Mouse (Mus musculus) neural tube, embryonic 11.5 days (tissue): ENCODE measurements around the gene Fam76a. TPM values are rescaled to one million over a fixed set of nuclear protein-coding genes. Genes with fewer than 3 reads are reported as not detected.

Experiments
- ATAC-seq: fragments of 200-750 bp; cut with Nextera tagmentation; 2 replicates; pipeline ENCODE4 v1.8.0; 2017; ENCODE audit warnings: moderate number of reproducible peaks, mild to moderate bottlenecking, moderate TSS enrichment, moderate library complexity; ENCODE audit not compliant: insufficient read depth, low FRiP score, low TSS enrichment
- DNase-seq: peaks from one replicate; pipeline ENCODE4 v3.0.0-alpha.2; 2015; ENCODE audit warnings: low spot score
- H3K27ac ChIP-seq: fragments of 300-500 bp; sonication (generic); 2 replicates; pipeline ENCODE4 v1.5.1; 2014; ENCODE audit warnings: low read depth, mild to moderate bottlenecking, low read length
- H3K27me3 ChIP-seq: fragments of 300-500 bp; sonication (generic); 2 replicates; pipeline ENCODE4 v1.6.1; 2014; ENCODE audit warnings: mild to moderate bottlenecking, low read length, mixed read lengths; ENCODE audit not compliant: control insufficient read depth, insufficient read depth
- H3K36me3 ChIP-seq: fragments of 300-500 bp; sonication (generic); 2 replicates; pipeline ENCODE4 v1.6.1; 2014; ENCODE audit warnings: mild to moderate bottlenecking, low read length, moderate library complexity, mixed read lengths; ENCODE audit not compliant: control insufficient read depth, insufficient read depth
- H3K4me1 ChIP-seq: fragments of 300-500 bp; sonication (generic); 2 replicates; pipeline ENCODE4 v1.6.1; 2014; ENCODE audit warnings: low read length, mixed read lengths; ENCODE audit not compliant: control insufficient read depth, insufficient read depth
- H3K4me2 ChIP-seq: fragments of 300-500 bp; sonication (generic); 2 replicates; pipeline ENCODE4 v1.6.1; 2014; ENCODE audit warnings: low read depth, mild to moderate bottlenecking, moderate library complexity
- H3K4me3 ChIP-seq: fragments of 300-500 bp; sonication (generic); 2 replicates; pipeline ENCODE4 v1.5.1; 2014; ENCODE audit warnings: low read depth, low read length
- H3K9ac ChIP-seq: fragments of 300-500 bp; sonication (generic); 2 replicates; pipeline ENCODE4 v1.6.1; 2014; ENCODE audit warnings: mild to moderate bottlenecking, low read length
- H3K9me3 ChIP-seq: fragments of 300-500 bp; sonication (generic); 2 replicates; pipeline ENCODE4 v1.6.1; 2016; ENCODE audit warnings: low read length; ENCODE audit not compliant: control insufficient read depth
- WGBS: fragments of 180-500 bp; shearing (Covaris S2); extraction: QIAGEN DNeasy Blood & Tissue Kit; methylation state at CpG from one replicate; pipeline ENCODE4 v1.1.7; 2014; 5-methylcytosine and 5-hydroxymethylcytosine counted together
- polyA plus RNA-seq: library from polyadenylated mRNA; unstranded; fragments of >200 nt; fragmentation: Nextera tagmentation; extraction: Ambion mirVana; gene quantifications from 2 replicates; pipeline ENCODE4 v1.2.1, GENCODE M21; 2014

Gene Fam76a
- 28.2 and 28.4 TPM in 2 replicates for polyA plus RNA-seq

GRCm38 (mm10) chr4:132922558-132923008, at the start of gene Fam76a:
Gene Fam76a (minus strand): TSS chr4:132922558.
- H3K4me1 ChIP-seq, result 0 out of 2 replicates have a peak, but pooled peaks cover 6% of the 10 kb centered on the region
- peak within 1 kb of the TSS; percentile 83 for H3K4me2 ChIP-seq
- H3K36me3 ChIP-seq, result no peaks in the 10 kb centered on the region
- DNase-seq (peak; percentile 100), ATAC-seq (peak; percentile 97)
- peak within 1 kb of the TSS; percentile 93 for H3K4me3 ChIP-seq
- H3K27ac ChIP-seq, result peak within 1 kb of the TSS; percentile 87
- under 1% methylated on average over 52 of the region's 53 CpGs for WGBS
- no peaks in the 10 kb centered on the region for H3K9me3 ChIP-seq
- peak within 1 kb of the TSS; percentile 87 for H3K9ac ChIP-seq
- no peaks in the 10 kb centered on the region for H3K27me3 ChIP-seq

DNA sequence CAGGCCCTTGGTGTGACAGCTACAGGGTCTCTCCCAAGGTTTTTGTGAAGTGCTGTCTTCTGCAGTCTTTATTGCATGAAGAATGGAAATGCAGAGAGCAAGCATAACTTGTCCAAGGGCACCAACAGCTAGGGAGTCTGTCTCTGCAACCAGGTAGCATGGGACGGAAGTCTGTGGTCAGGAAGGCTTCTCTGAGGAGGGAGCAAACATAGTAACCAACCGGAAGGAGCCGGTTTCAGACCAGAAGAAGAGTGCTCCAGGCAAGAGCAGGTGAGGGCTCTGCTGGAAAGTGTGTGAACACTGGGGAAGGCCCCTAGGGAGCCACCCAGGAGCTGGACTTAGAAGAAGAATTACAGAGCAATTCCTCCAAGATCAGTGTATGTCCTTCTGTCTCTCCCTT, 49.7 kb upstream of the Fam76a start:
- no peak for ATAC-seq
- WGBS, result 67% methylated on average over 3 of the region's 3 CpGs
- Histone ChIP-seq H3K27ac (no peak overlapping the region), H3K9ac (no peak overlapping the region), H3K27me3 (peaks cover 26% of the 10 kb centered on the region), H3K4me1 (0 out of 2 replicates have a peak, but pooled peaks cover 5% of the 10 kb centered on the region), H3K9me3 (no peaks in the 10 kb centered on the region), H3K4me2 (no peak overlapping the region), H3K4me3 (no peak overlapping the region), H3K36me3 (no peaks in the 10 kb centered on the region)
- DNase-seq, result no peak

DNA sequence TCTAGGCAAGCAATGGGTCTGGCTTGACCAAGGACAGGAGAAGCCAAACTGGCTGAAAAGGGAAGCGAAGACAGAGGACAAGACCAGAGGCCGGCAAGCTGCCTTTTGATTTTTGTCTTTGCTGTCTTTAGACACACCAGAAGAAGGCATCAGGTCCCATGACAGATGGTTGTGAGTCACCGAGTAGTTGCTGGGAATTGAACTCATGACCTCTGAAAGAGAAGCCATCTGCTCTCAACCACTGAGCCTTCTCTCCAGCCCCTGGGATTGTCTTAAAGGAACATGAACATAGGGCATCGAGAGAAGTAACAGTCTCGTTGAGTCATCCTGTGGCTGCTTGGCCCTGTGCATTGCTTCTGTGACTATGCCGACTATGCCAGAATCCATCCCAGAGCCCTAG, 49.2 kb upstream of the Fam76a start:
- 0 out of 2 replicates have a peak, but pooled peaks cover 5% of the 10 kb centered on the region for H3K4me1 ChIP-seq
- no peak for DNase-seq
- no peak overlapping the region for H3K4me2 ChIP-seq
- H3K27ac ChIP-seq, result no peak overlapping the region
- no peaks in the 10 kb centered on the region for H3K36me3 ChIP-seq
- WGBS, result 78% methylated on average over 6 of the region's 6 CpGs
- ATAC-seq, result no peak
- H3K4me3 ChIP-seq, result no peak overlapping the region
- no peak overlapping the region for H3K9ac ChIP-seq
- H3K9me3 ChIP-seq, result no peaks in the 10 kb centered on the region
- peaks cover 26% of the 10 kb centered on the region for H3K27me3 ChIP-seq

DNA sequence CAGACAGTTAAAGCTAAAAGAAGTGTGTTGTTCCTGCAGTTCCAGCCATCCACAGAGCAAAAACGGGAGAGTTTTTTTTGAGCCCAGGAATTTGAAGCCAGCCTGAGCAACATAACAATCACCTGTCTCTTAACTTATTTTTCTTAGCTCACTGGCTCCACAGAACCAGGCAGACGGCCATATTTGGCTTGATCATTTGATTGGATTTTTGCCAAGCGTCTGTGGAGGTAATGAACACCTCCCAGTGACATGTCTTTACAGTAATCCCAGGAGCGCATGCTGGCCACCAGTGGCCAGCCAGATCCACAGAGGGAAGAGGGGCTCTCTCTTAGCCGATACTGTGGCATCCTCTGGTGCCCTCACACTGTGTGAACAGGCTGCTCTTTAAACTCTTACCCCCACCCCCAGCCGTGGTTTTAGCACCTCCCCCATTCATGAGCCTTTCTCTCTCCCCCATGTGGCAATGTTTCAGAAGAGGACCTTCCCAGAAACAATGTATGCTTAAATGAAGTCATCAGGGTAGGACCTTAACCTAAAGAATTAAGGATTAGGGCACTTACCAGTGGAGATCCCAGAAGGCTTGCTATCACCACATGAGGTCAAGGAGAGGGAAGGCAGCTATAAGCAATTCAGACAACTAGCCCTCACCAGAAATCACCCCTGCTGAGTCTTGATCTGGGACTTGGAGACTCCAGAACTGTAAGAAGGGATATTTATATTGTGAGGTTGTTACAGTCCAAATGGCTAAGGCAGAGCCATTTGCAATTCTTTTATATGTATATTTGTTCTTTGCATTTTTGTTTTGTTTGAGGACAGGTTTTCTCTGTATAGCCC, 46.0 kb upstream of the Fam76a start:
- Histone ChIP-seq H3K4me1 (peaks cover 5% of the 10 kb centered on the region; the same call in 1 of the 2 replicates), H3K9ac (no peak overlapping the region), H3K9me3 (no peaks in the 10 kb centered on the region), H3K36me3 (no peaks in the 10 kb centered on the region), H3K27me3 (peaks cover 4% of the 10 kb centered on the region), H3K4me3 (no peak overlapping the region), H3K4me2 (no peak overlapping the region), H3K27ac (no peak overlapping the region)
- no peak for ATAC-seq
- no peak for DNase-seq
- 59% methylated on average over 6 of the region's 6 CpGs for WGBS

GRCm38 (mm10) chr4:132964473-132964872, 42.1 kb upstream of the Fam76a start:
- DNase-seq (no peak), ATAC-seq (no peak)
- no peaks in the 10 kb centered on the region for H3K27me3 ChIP-seq
- no peak overlapping the region for H3K4me2 ChIP-seq
- H3K4me3 ChIP-seq, result no peak overlapping the region
- H3K27ac ChIP-seq, result no peak overlapping the region
- no peaks in the 10 kb centered on the region for H3K9me3 ChIP-seq
- WGBS, result 21% methylated on average over 5 of the region's 5 CpGs
- H3K36me3 ChIP-seq, result no peaks in the 10 kb centered on the region
- no peak overlapping the region for H3K9ac ChIP-seq
- H3K4me1 ChIP-seq, result peaks cover 20% of the 10 kb centered on the region; the same call in 1 of the 2 replicates

DNA sequence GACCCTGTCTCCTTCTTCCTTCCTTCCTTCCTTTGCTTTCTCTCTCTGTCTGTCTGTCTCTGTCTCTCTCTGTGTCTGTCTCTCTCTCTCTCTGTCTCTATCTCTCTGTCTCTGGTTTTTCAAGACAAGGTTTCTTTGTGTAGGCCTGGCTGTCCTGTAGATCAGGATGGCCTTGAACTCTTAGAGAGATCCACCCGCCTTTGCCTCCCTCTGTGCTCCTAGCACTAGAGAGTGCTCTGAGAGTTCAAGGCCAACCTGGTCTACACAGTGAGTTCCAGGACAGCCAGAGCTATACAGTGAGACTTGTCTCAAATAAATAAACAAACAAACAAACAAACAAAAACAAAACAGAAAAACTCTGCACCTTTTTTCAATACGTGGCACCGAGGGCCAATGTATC, 41.7 kb upstream of the Fam76a start:
- Histone ChIP-seq H3K36me3 (no peaks in the 10 kb centered on the region), H3K4me2 (no peak overlapping the region), H3K9ac (no peak overlapping the region), H3K27ac (no peak overlapping the region), H3K27me3 (no peaks in the 10 kb centered on the region), H3K4me1 (peaks cover 24% of the 10 kb centered on the region; the same call in 1 of the 2 replicates), H3K9me3 (no peaks in the 10 kb centered on the region), H3K4me3 (no peak overlapping the region)
- DNase-seq, result no peak
- no peak for ATAC-seq
- WGBS, result 45% methylated on average over 3 of the region's 3 CpGs

GRCm38 (mm10) chr4:132963436-132963835, 41.1 kb upstream of the Fam76a start:
- Histone ChIP-seq H3K4me1 (peaks cover 30% of the 10 kb centered on the region; the same call in 1 of the 2 replicates), H3K27ac (no peak overlapping the region)

GRCm38 (mm10) chr4:132962628-132963027, 40.3 kb upstream of the Fam76a start:
- Histone ChIP-seq H3K9ac (no peak overlapping the region), H3K27me3 (no peaks in the 10 kb centered on the region), H3K27ac (no peak overlapping the region), H3K4me2 (no peak overlapping the region), H3K9me3 (no peaks in the 10 kb centered on the region), H3K4me1 (peaks cover 30% of the 10 kb centered on the region; the same call in 1 of the 2 replicates), H3K36me3 (no peaks in the 10 kb centered on the region), H3K4me3 (no peak overlapping the region)
- ATAC-seq (no peak), DNase-seq (no peak)
- 92% methylated on average over 4 of the region's 4 CpGs for WGBS

More at GRCm38 (mm10) chr4:132963436-132963835, 41.1 kb upstream of the Fam76a start:
- 43% methylated on average over 2 of the region's 2 CpGs for WGBS
- Histone ChIP-seq H3K4me2 (no peak overlapping the region), H3K27me3 (no peaks in the 10 kb centered on the region), H3K36me3 (no peaks in the 10 kb centered on the region), H3K4me3 (no peak overlapping the region), H3K9ac (no peak overlapping the region), H3K9me3 (no peaks in the 10 kb centered on the region)
- no peak for DNase-seq
- ATAC-seq, result no peak

GRCm38 (mm10) chr4:132961866-132962265, 39.5 kb upstream of the Fam76a start:
- no peak overlapping the region for H3K9ac ChIP-seq
- H3K4me1 ChIP-seq, result peaks cover 30% of the 10 kb centered on the region; the same call in 1 of the 2 replicates
- no peak overlapping the region for H3K4me2 ChIP-seq
- H3K4me3 ChIP-seq, result no peak overlapping the region
- H3K27me3 ChIP-seq, result no peaks in the 10 kb centered on the region
- 72% methylated on average over 5 of the region's 5 CpGs for WGBS
- ATAC-seq, result no peak
- H3K9me3 ChIP-seq, result no peaks in the 10 kb centered on the region
- H3K27ac ChIP-seq, result no peak overlapping the region
- no peaks in the 10 kb centered on the region for H3K36me3 ChIP-seq
- peak; percentile 5 for DNase-seq
